Mouse (Mus musculus): ENCODE measurements around the gene Ildr2. TPM values are rescaled to one million over a fixed set of nuclear protein-coding genes. Genes with fewer than 3 reads are reported as not detected.
A peak's percentile ranks its signal among the peaks of the same experiment; 100 is the strongest.

The Ildr2 gene
- 1 to 10 TPM; 2.4 to 2.9 TPM for total RNA-seq (2021)
- polyA plus RNA-seq (2012; rRNA removed): 0.25 and 1.00 TPM in 2 replicates
- long read RNA-seq: 0 reads

GRCm38 (mm10) chr1:166253898-166254894, at the start of gene Ildr2:
Gene Ildr2 (plus strand): TSS chr1:166254139.
- peak; percentile 77 to 80 for DNase-seq
- H3K36me3 ChIP-seq (ENCODE audit: control insufficient read depth, insufficient read depth, low read length): no peaks in the 10 kb centered on the region
- H3K4me1 ChIP-seq (ENCODE audit: control insufficient read depth, insufficient read depth, low read length): no peaks in the 10 kb centered on the region; the same call in 1 of the 2 replicates
- peak within 1 kb of the TSS; percentile 32; the same call in 1 of the 2 replicates for H3K9ac ChIP-seq (ENCODE audit: low read depth, low read length)
- peak within 1 kb of the TSS; percentile 36; the same call in 1 of the 2 replicates for H3K4me3 ChIP-seq
- no peaks in the 10 kb centered on the region for H3K79me2 ChIP-seq (replicated peaks; ENCODE audit: control insufficient read depth, insufficient read depth, low read length)
- 2% methylated on average over 72 of the region's 72 CpGs for WGBS
- H3K27me3 ChIP-seq (ENCODE audit: control insufficient read depth, insufficient read depth, low read length): peaks cover 6% of the 10 kb centered on the region; the same call in 1 of the 2 replicates
- H3K27ac ChIP-seq: no peak within 1 kb of the TSS
- intact Hi-C loops (cut with DNase I): loop anchor here (2.0 kb wide), 1 partner anchor 93 kb away; no protein-coding TSS in a partner anchor
- TF ChIP-seq POLR2A (IDR thresholded peaks at IDR 0.05; ENCODE audit: insufficient read depth, low read depth, low read length) (no peak), CTCF (IDR thresholded peaks at IDR 0.05) (peak; percentile 56), EP300 (IDR thresholded peaks at IDR 0.05; ENCODE audit: insufficient read depth, low read depth, low read length) (no peak)

GRCm38 (mm10) chr1:166204171-166204570, 49.8 kb upstream of the Ildr2 start:
- Histone ChIP-seq H3K4me3 (no peak overlapping the region), H3K27ac (no peak overlapping the region), H3K27me3 (ENCODE audit: control insufficient read depth, insufficient read depth, low read length) (no peaks in the 10 kb centered on the region), H3K9ac (ENCODE audit: low read depth, low read length) (no peak overlapping the region), H3K36me3 (ENCODE audit: control insufficient read depth, insufficient read depth, low read length) (no peaks in the 10 kb centered on the region), H3K4me1 (ENCODE audit: control insufficient read depth, insufficient read depth, low read length) (no peaks in the 10 kb centered on the region), H3K79me2 (replicated peaks; ENCODE audit: control insufficient read depth, insufficient read depth, low read length) (no peaks in the 10 kb centered on the region)
- no peak for DNase-seq
- WGBS: 58% methylated on average over 5 of the region's 5 CpGs
- intact Hi-C loops (cut with DNase I): no loop called here
- TF ChIP-seq POLR2A (IDR thresholded peaks at IDR 0.05; ENCODE audit: insufficient read depth, low read depth, low read length): no peak
- TF ChIP-seq EP300 (IDR thresholded peaks at IDR 0.05; ENCODE audit: insufficient read depth, low read depth, low read length): no peak
- no peak for TF ChIP-seq CTCF (IDR thresholded peaks at IDR 0.05)

- no peaks in the 10 kb centered on the region for H3K79me2 ChIP-seq (replicated peaks; ENCODE audit: control insufficient read depth, insufficient read depth, low read length)
- no peak overlapping the region for H3K9ac ChIP-seq (ENCODE audit: low read depth, low read length)
- no peak for DNase-seq
- 59% methylated on average over 3 of the region's 3 CpGs for WGBS
- TF ChIP-seq CTCF (IDR thresholded peaks at IDR 0.05) (no peak), EP300 (IDR thresholded peaks at IDR 0.05; ENCODE audit: insufficient read depth, low read depth, low read length) (no peak)
- no peaks in the 10 kb centered on the region for H3K27me3 ChIP-seq (ENCODE audit: control insufficient read depth, insufficient read depth, low read length)
- H3K4me1 ChIP-seq (ENCODE audit: control insufficient read depth, insufficient read depth, low read length): no peaks in the 10 kb centered on the region
- H3K27ac ChIP-seq: no peak overlapping the region
- intact Hi-C loops (cut with DNase I): no loop called here
- H3K36me3 ChIP-seq (ENCODE audit: control insufficient read depth, insufficient read depth, low read length): no peaks in the 10 kb centered on the region
- no peak overlapping the region for H3K4me3 ChIP-seq
Observed at GRCm38 (mm10) chr1:166205159-166205558, 48.8 kb upstream of the Ildr2 start.

GRCm38 (mm10) chr1:166209371-166209770, 44.6 kb upstream of the Ildr2 start:
- WGBS: 72% methylated on average over 6 of the region's 6 CpGs
- no peak for DNase-seq
- no peak for TF ChIP-seq EP300 (IDR thresholded peaks at IDR 0.05; ENCODE audit: insufficient read depth, low read depth, low read length)
- TF ChIP-seq CTCF (IDR thresholded peaks at IDR 0.05): no peak
- no peak for TF ChIP-seq POLR2A (IDR thresholded peaks at IDR 0.05; ENCODE audit: insufficient read depth, low read depth, low read length)
- H3K4me3 ChIP-seq: no peak overlapping the region
- intact Hi-C loops (cut with DNase I): no loop called here
- no peaks in the 10 kb centered on the region for H3K4me1 ChIP-seq (ENCODE audit: control insufficient read depth, insufficient read depth, low read length)
- no peaks in the 10 kb centered on the region for H3K79me2 ChIP-seq (replicated peaks; ENCODE audit: control insufficient read depth, insufficient read depth, low read length)
- no peaks in the 10 kb centered on the region for H3K36me3 ChIP-seq (ENCODE audit: control insufficient read depth, insufficient read depth, low read length)
- H3K9ac ChIP-seq (ENCODE audit: low read depth, low read length): no peak overlapping the region
- no peaks in the 10 kb centered on the region for H3K27me3 ChIP-seq (ENCODE audit: control insufficient read depth, insufficient read depth, low read length)
- H3K27ac ChIP-seq: no peak overlapping the region

GRCm38 (mm10) chr1:166214181-166214580, 39.8 kb upstream of the Ildr2 start:
- 80% methylated on average over 4 of the region's 4 CpGs for WGBS
- Histone ChIP-seq H3K9ac (ENCODE audit: low read depth, low read length) (no peak overlapping the region), H3K4me3 (no peak overlapping the region), H3K36me3 (ENCODE audit: control insufficient read depth, insufficient read depth, low read length) (no peaks in the 10 kb centered on the region), H3K79me2 (replicated peaks; ENCODE audit: control insufficient read depth, insufficient read depth, low read length) (no peaks in the 10 kb centered on the region), H3K4me1 (ENCODE audit: control insufficient read depth, insufficient read depth, low read length) (no peaks in the 10 kb centered on the region), H3K27ac (no peak overlapping the region), H3K27me3 (ENCODE audit: control insufficient read depth, insufficient read depth, low read length) (no peaks in the 10 kb centered on the region)
- TF ChIP-seq POLR2A (IDR thresholded peaks at IDR 0.05; ENCODE audit: insufficient read depth, low read depth, low read length) (no peak), CTCF (IDR thresholded peaks at IDR 0.05) (peak; percentile 50)
- no peak for DNase-seq
- intact Hi-C loops (cut with DNase I): no loop called here
